Mouse (Mus musculus): ENCODE data around the gene Psmb2.

- TF ChIP-seq POLR2A (IDR thresholded peaks at IDR 0.05; ENCODE audit: control insufficient read depth in 1 of 2, insufficient read depth in 1 of 2, low read depth in 1 of 2, low read length in 2 of 2, poor library complexity in 1 of 2) (no peak), CTCF (IDR thresholded peaks at IDR 0.05 in 2 of 3, conservative IDR thresholded peaks at IDR 0.05 in 1 of 3; ENCODE audit: control insufficient read depth in 1 of 3, insufficient read depth in 1 of 3, low read depth in 2 of 3, low read length in 3 of 3, poor library complexity in 1 of 3, severe bottlenecking in 1 of 3) (no peak), MEF2A (IDR thresholded peaks at IDR 0.05; ENCODE audit: extremely low read depth, insufficient replicate concordance, low read depth, low read length, poor library complexity, severe bottlenecking) (no peak), NRF1 (IDR thresholded peaks at IDR 0.05; ENCODE audit: insufficient read depth, low read depth, low read length, poor library complexity, severe bottlenecking) (no peak), EP300 (IDR thresholded peaks at IDR 0.05; ENCODE audit: low read depth in 1 of 2, low read length in 2 of 2) (no peak), POLR2AphosphoS2 (IDR thresholded peaks at IDR 0.05; ENCODE audit: low read length) (no peak), E2F4 (IDR thresholded peaks at IDR 0.05; ENCODE audit: borderline replicate concordance, low read depth, low read length) (no peak), TAL1 (IDR thresholded peaks at IDR 0.05; ENCODE audit: low read length) (no peak), CHD2 (IDR thresholded peaks at IDR 0.05; ENCODE audit: low read length) (no peak)
Measured at GRCm38 (mm10) chr4:126689457-126689856, 12.0 kb downstream of the Psmb2 start.

All from MEL (cell line).